Mouse (Mus musculus): ENCODE measurements around the gene Glrx5. TPM values are rescaled to one million over a fixed set of nuclear protein-coding genes. Genes with fewer than 3 reads are reported as not detected.

Gene Glrx5
- total RNA-seq (2021) = 100 to 1,000 TPM; 115 to 227 TPM
- long read RNA-seq, experiment 1, transcript Glrx5-201 (2 exons, 2,925 nt) = major isoform, 89 of 108 reads
- long read RNA-seq, experiment 1, partial matches to known transcripts = 16 of 108 reads
- long read RNA-seq, experiment 1, other reads (novel, unspliced or antisense) = 3 of 108 reads
- long read RNA-seq, experiment 2, transcript Glrx5-201 (2 exons, 2,925 nt) = major isoform, 604 of 735 reads
- long read RNA-seq, experiment 2, partial matches to known transcripts = 119 of 735 reads
- long read RNA-seq, experiment 2, other reads (novel, unspliced or antisense) = 12 of 735 reads

- DNase-seq (ENCODE audit: low spot score in 2 of 2) = peak; percentile 90 to 92
Measured at GRCm38 (mm10) chr12:105032147-105032831, at the start of gene Glrx5. Gene Glrx5, plus strand, starts transcription at chr12:105032688.

- DNase-seq (ENCODE audit: low spot score in 2 of 2) = peak in 1 of 2 experiments; percentile 54
Measured at GRCm38 (mm10) chr12:104983476-104983875, 49.0 kb upstream of the Glrx5 start.

GRCm38 (mm10) chr12:104985088-104985487 is 47.4 kb upstream of the Glrx5 start:
- DNase-seq (ENCODE audit: low spot score in 2 of 2) = no peak

GRCm38 (mm10) chr12:104986001-104986400 is 46.5 kb upstream of the Glrx5 start:
- DNase-seq (ENCODE audit: low spot score in 2 of 2) = no peak

DNA sequence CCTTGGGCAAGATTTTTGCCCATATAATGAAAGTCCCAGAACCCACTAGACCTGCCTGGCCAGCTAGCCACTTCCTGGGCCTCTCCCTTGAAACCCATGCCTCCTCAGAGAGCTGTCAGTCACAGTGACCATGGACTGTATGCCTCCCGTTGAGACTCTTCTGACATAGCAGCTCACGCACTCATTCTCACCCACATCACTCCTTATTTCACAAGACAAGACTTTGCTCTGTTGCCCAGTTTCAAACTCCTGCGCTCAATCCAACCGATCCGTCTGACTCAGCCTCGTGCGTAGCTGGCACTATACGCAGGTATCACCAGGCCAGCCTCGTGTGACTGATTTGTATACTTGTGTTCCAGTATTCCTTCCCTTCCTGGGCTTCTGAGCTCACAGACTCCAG is 45.7 kb upstream of the Glrx5 start:
- DNase-seq (ENCODE audit: low spot score in 2 of 2) = no peak

DNA sequence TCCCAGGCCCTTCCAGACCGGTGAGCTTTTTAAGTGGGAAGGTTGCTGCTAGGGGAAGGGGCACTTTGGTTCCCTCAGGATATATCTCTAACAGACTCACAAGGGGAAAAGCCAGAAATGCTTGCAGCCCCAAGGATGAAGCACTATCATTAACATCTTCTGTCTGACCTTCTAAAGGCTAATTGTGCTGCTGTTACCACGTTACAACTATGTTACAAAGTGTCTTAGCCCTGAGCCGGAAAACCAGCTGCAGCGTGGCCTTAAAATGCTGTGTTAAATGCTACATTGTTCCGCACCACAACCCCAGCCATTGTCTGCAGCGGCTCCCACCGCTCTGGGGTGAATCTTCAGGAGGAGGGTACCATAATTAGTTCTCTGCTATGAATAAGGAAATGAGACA is 44.6 kb upstream of the Glrx5 start:
- no peak for DNase-seq (ENCODE audit: low spot score in 2 of 2)

- DNase-seq (ENCODE audit: low spot score in 2 of 2) = no peak
Measured at GRCm38 (mm10) chr12:104990741-104991454, 41.6 kb upstream of the Glrx5 start.

GRCm38 (mm10) chr12:104992123-104992741 is 40.3 kb upstream of the Glrx5 start:
- no peak for DNase-seq (ENCODE audit: low spot score in 2 of 2)

GRCm38 (mm10) chr12:104992838-104993237 is 39.6 kb upstream of the Glrx5 start:
- no peak for DNase-seq (ENCODE audit: low spot score in 2 of 2)

- DNase-seq (ENCODE audit: low spot score in 2 of 2) = no peak
Measured at GRCm38 (mm10) chr12:104995259-104995876, 37.1 kb upstream of the Glrx5 start.

- DNase-seq (ENCODE audit: low spot score in 2 of 2) = no peak
Measured at GRCm38 (mm10) chr12:104996012-104996728, 36.3 kb upstream of the Glrx5 start.

GRCm38 (mm10) chr12:104997159-104997558 is 35.3 kb upstream of the Glrx5 start:
- no peak for DNase-seq (ENCODE audit: low spot score in 2 of 2)

GRCm38 (mm10) chr12:104997641-104998293 is 34.7 kb upstream of the Glrx5 start:
- no peak for DNase-seq (ENCODE audit: low spot score in 2 of 2)

- DNase-seq (ENCODE audit: low spot score in 2 of 2) = no peak
Measured at GRCm38 (mm10) chr12:104998541-104998940, 33.9 kb upstream of the Glrx5 start.

GRCm38 (mm10) chr12:104999171-104999570 is 33.3 kb upstream of the Glrx5 start:
- no peak for DNase-seq (ENCODE audit: low spot score in 2 of 2)

GRCm38 (mm10) chr12:105000487-105001283 is 31.8 kb upstream of the Glrx5 start:
- no peak for DNase-seq (ENCODE audit: low spot score in 2 of 2)

GRCm38 (mm10) chr12:105001317-105001716 is 31.2 kb upstream of the Glrx5 start:
- no peak for DNase-seq (ENCODE audit: low spot score in 2 of 2)

DNA sequence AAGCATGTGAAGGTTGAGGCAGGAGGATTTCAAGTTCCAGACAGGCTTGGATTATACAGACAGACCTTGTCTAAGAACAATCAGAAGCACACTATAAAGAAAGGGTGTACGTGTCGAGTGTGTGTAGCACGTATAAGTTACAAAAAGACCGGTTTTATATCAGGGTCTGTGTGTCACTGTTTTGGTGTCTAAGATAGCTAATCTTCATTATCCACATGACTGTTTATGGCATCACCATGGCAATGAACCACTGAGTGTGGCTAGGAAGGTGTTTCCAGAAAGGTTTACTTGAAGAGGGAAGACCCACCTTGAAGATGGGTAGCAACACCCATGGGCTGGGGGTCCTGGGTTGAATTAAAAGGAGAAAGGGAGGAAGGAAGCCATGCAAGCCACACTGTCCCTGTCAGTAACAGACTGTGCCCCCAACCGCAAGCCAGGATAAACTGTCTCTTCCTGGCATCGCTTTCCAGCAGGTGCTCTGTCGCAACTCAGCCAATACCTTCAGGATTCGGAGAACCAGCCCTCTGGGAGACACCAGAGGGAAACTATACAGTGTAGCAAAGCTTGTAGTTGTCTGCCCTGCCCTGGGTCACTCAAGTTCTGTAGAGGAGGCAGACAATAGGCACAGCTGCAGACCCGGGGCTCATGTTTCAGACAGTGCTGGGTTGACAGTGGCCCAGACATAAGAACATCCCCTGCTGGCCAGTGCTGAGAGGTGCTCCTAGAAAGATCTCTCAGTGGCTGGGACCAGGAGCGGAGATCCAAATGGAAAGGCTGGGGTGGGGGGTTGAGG is 30.0 kb upstream of the Glrx5 start:
- DNase-seq (ENCODE audit: low spot score in 2 of 2) = no peak

Data from adrenal gland, adult 18-20 months (tissue).